Mouse (Mus musculus) gastrocnemius, postnatal 25 days (tissue): ENCODE data around the gene Vmn1r74. TPM values are rescaled to one million over a fixed set of nuclear protein-coding genes. Genes with fewer than 3 reads are reported as not detected.
"Not testable (repeated sequence)": the region's sequence is repeated elsewhere in the genome, so short reads cannot be mapped to it uniquely, and the experiment has no call there.

ENCODE experiments used
- DNase-seq: peaks from one replicate; pipeline ENCODE4 v3.0.0; 2022
- long read RNA-seq, 2 experiments: library from polyadenylated mRNA; stranded (forward); transcript quantifications; one replicate each; pipeline ENCODE4 v2.0.0; 2021
- total RNA-seq, 2 experiments: library from RNA; stranded (reverse); gene quantifications; 1 replicate in 1 of 2; 2 replicates in 1 of 2; pipeline ENCODE4 v1.2.3; 2021

Vmn1r74 gene
- not detected for total RNA-seq
- long read RNA-seq, experiment 1: 0 reads
- long read RNA-seq, experiment 2: 0 reads

DNA sequence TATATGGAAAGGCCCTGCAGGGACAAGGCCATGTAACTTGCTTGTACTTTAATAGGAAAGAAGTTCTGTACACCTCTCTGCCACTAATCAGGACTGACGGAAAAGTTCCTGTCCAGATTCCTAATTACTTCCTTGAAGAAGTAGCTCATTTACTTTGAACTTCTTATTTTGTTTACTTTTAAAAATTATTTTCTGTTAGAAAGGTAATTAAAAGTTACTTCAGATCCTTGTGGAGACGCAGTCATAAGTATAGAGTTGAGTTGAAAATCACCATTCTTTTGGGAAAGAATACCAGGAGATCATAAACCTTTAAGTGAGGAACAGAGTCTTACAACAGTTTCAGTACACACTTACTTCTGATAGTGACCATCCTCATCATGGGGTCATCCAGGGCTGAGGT, at the start of gene Vmn1r74:
Gene Vmn1r74, plus strand, starts transcription at position 301 of the 400 bp plus-strand sequence.
- no peak for DNase-seq

DNA sequence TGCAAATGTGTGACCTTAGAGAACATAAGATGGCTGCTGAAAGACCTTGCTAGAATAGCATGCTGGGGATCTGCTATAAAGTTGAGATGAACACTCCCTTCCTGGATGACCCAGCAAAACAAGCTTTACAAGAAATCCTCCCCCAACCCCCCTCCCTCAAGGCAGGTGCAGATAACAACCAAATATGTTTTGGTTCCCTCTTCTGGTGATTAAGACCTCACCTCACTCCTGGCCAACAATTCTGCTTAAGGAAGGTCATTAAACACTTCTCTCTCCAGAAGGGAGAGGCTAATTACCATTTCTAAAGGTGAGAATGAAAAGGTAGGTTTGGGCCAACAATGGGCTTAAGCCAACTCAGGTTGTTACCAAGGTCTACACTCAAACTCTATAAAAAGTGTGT, 20.0 kb upstream of the Vmn1r74 start:
- no peak for DNase-seq

DNA sequence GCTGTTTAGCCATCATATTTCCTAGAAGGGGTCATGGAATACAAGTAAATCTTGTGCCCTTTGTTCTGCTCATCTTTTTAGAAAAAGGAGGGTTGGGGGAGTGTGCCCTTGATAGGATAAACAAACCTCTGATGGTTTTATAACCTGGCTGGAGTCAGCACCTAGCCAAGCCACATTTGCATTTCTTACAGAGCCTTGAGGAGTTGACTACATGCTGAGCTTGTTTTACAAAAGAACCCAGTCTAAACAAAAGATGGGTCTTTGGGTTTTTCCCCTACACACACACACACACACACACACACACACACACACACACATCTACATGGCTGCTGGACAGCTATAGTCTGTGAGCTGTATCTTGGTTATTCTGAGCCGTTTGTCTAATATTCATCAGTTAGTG, 11.6 kb upstream of the Vmn1r74 start:
- no peak for DNase-seq

DNA sequence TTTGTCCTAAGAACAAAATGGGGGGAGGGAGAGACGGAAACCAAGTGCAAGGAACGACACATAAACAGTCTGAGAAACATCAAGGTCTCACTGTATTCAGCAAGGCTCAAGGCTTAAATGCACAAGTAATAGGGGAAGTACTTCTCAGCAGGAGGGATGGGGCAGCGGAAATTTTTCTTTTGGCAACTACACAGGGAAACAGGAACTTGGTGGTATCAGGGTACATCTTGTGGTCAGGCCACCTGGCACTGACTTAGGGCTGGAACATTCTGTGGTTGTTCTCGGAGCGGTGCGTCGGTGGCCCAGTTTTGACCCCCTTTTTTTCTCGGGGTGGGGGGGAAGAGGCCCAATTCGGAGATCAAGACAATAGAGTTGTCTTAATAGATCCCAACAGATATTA, 10.5 kb upstream of the Vmn1r74 start:
- not testable (repeated sequence) for DNase-seq

DNA sequence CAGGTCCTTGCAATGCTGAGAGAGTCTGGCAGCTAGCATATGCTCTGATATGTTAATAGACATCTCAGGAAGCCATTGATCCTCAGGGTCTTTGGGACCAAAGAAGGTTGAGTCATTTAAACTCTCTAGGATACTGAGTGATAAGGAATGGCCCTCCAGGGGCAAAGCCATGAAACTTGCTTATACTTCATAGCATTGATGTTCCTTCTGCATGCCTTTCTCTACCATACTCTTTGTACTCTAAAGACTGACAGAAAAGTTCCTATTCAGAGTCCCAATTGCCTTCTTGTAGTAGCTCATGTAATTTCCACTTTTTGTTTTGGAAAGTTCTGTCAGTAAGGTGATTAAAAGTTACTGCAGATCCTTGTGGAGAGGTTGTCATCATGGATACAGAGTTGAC, 40.5 kb downstream of the Vmn1r74 start, which contains the start of gene Vmn1r75:
Gene Vmn1r75, plus strand, starts transcription at position 301 of the 400 bp plus-strand sequence.
- no peak for DNase-seq

Other genes starting within 250 kb of the Vmn1r74 start
- not detected for gene Zscan4-ps3, start 224.7 kb upstream of the Vmn1r74 start, total RNA-seq
- not detected for gene Vmn1r72, start 153.8 kb upstream of the Vmn1r74 start, total RNA-seq
- not detected for gene Vmn1r73, start 103.7 kb upstream of the Vmn1r74 start, total RNA-seq
- gene Vmn1r75, start 40.6 kb downstream of the Vmn1r74 start, total RNA-seq: not detected
- not detected for gene Vmn1r76, start 104.2 kb downstream of the Vmn1r74 start, total RNA-seq
- gene Vmn1r77, start 202.8 kb downstream of the Vmn1r74 start, total RNA-seq: not detected